Mouse (Mus musculus) E14TG2a.4 (cell line): Measurements from ENCODE around the gene Klf12.
A peak's percentile ranks its signal among the peaks of the same experiment; 100 is the strongest.

Source experiments
- CTCF ChIP-seq: conservative IDR thresholded peaks from 2 replicates; pipeline ENCODE4 v1.5.1; 2014; ENCODE audit warnings: low read length
- POU5F1 ChIP-seq: IDR thresholded peaks from 2 replicates; pipeline ENCODE4 v1.6.1; 2014; ENCODE audit warnings: low read length, borderline replicate concordance

DNA sequence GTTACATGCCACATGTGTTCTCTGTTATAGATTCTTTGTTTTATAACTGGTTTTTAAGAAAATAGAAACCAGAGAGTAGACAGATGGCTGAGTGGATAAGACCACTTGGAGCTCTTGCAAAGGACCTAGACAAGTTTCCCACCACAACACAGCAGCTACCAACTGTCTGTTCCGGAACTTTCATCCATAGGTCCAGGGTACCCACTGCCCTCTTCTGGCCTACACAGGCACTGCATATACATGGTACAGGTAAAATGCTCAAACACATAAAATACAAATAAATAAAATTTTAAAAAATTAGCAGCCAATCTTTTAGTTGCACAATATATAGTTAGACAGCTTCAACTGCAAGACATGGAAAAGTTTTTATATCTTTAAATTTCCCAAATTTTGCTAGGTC is 194.0 kb downstream of the Klf12 start:
- TF ChIP-seq CTCF (peak; percentile 40), POU5F1 (no peak)
